Mouse (Mus musculus) embryonic fibroblast, embryonic 13.5 days (primary cell): ENCODE results near the gene Sidt2. TPM values are rescaled to one million over a fixed set of nuclear protein-coding genes. Genes with fewer than 3 reads are reported as not detected.

ENCODE experiments used
- H3K27ac ChIP-seq: 2 replicates; pipeline ENCODE4 v1.5.1; 2012; ENCODE audit warnings: low read length, control low read depth, inconsistent platforms; ENCODE audit not compliant: insufficient read depth
- H3K4me1 ChIP-seq: 2 replicates; pipeline ENCODE4 v1.6.1; 2011; ENCODE audit warnings: low read length; ENCODE audit not compliant: control insufficient read depth, insufficient read depth
- H3K4me3 ChIP-seq: 2 replicates; pipeline ENCODE4 v1.5.1; 2011; ENCODE audit warnings: mild to moderate bottlenecking, control low read depth, low read length; ENCODE audit not compliant: insufficient read depth
- CTCF ChIP-seq: IDR thresholded peaks from 2 replicates; pipeline ENCODE4 v1.5.1; 2011; ENCODE audit warnings: mild to moderate bottlenecking, control low read depth, low read length, moderate library complexity, borderline replicate concordance; ENCODE audit not compliant: insufficient read depth
- POLR2A ChIP-seq: IDR thresholded peaks from 2 replicates; pipeline ENCODE4 v1.6.1; 2011; ENCODE audit warnings: low read depth, mild to moderate bottlenecking, control low read depth, low read length, moderate library complexity
- polyA plus RNA-seq: library from polyadenylated mRNA; stranded (reverse); fragments of >200 nt; gene quantifications from 2 replicates; pipeline ENCODE4 v1.2.4, GENCODE M21; 2011; ENCODE audit warnings: low read depth; ENCODE audit not compliant: missing spikeins, insufficient read length

Sidt2 gene
- 153 and 185 TPM in 2 replicates for polyA plus RNA-seq

GRCm38 (mm10) chr9:45955107-45955963, at the start of gene Sidt2:
Gene Sidt2, minus strand, starts transcription at chr9:45955258.
- no peaks in the 10 kb centered on the region; the same call in 1 of the 2 replicates for H3K4me1 ChIP-seq
- H3K4me3 ChIP-seq: peak within 1 kb of the TSS; percentile 66
- H3K27ac ChIP-seq: peak within 1 kb of the TSS; percentile 81
- no peak for TF ChIP-seq CTCF
- peak; percentile 44; the same call in 1 of the 2 replicates for TF ChIP-seq POLR2A

GRCm38 (mm10) chr9:46004529-46004928, 49.5 kb upstream of the Sidt2 start:
- no peaks in the 10 kb centered on the region for H3K4me1 ChIP-seq
- no peak overlapping the region for H3K27ac ChIP-seq
- no peak for TF ChIP-seq CTCF
- TF ChIP-seq POLR2A: no peak
- no peak overlapping the region for H3K4me3 ChIP-seq

GRCm38 (mm10) chr9:46003729-46004128, 48.7 kb upstream of the Sidt2 start:
- Histone ChIP-seq H3K4me3 (no peak overlapping the region), H3K4me1 (no peaks in the 10 kb centered on the region), H3K27ac (no peak overlapping the region)
- TF ChIP-seq POLR2A (no peak), CTCF (peak; percentile 42; the same call in 1 of the 2 replicates)

GRCm38 (mm10) chr9:45999009-45999408, 44.0 kb upstream of the Sidt2 start:
- TF ChIP-seq POLR2A (no peak), CTCF (no peak)

GRCm38 (mm10) chr9:45985229-45985567, 30.1 kb upstream of the Sidt2 start:
- no peak for TF ChIP-seq CTCF
- TF ChIP-seq POLR2A: no peak; the same call in 1 of the 2 replicates
- Histone ChIP-seq H3K27ac (peak overlapping the region; percentile 94), H3K4me1 (peaks cover 2% of the 10 kb centered on the region), H3K4me3 (peak overlapping the region; percentile 93)

More at GRCm38 (mm10) chr9:45999009-45999408, 44.0 kb upstream of the Sidt2 start:
- H3K4me1 ChIP-seq: no peaks in the 10 kb centered on the region
- no peak overlapping the region for H3K4me3 ChIP-seq
- H3K27ac ChIP-seq: no peak overlapping the region

- peaks cover 5% of the 10 kb centered on the region for H3K4me1 ChIP-seq
- TF ChIP-seq POLR2A (peak; percentile 96), CTCF (no peak)
- H3K27ac ChIP-seq: peak overlapping the region; percentile 94
- H3K4me3 ChIP-seq: peak overlapping the region; percentile 93
These were observed 29.6 kb upstream of the Sidt2 start for GRCm38 (mm10) chr9:45984409-45985228.

- peak; percentile 47; the same call in 1 of the 2 replicates for TF ChIP-seq POLR2A
- no peak for TF ChIP-seq CTCF
- Histone ChIP-seq H3K4me3 (peak overlapping the region; percentile 93), H3K27ac (peak overlapping the region; percentile 94), H3K4me1 (peaks cover 5% of the 10 kb centered on the region)
These were observed 28.8 kb upstream of the Sidt2 start for GRCm38 (mm10) chr9:45983676-45984408.

- Histone ChIP-seq H3K27ac (no peak overlapping the region), H3K4me1 (peaks cover 10% of the 10 kb centered on the region), H3K4me3 (no peak overlapping the region)
- TF ChIP-seq CTCF: peak; percentile 18; the same call in 1 of the 2 replicates
- TF ChIP-seq POLR2A: no peak
These were observed 26.3 kb upstream of the Sidt2 start for GRCm38 (mm10) chr9:45981331-45981730.

GRCm38 (mm10) chr9:45980611-45981010, 25.6 kb upstream of the Sidt2 start:
- no peak overlapping the region for H3K4me3 ChIP-seq
- H3K4me1 ChIP-seq: peaks cover 10% of the 10 kb centered on the region
- no peak for TF ChIP-seq POLR2A
- TF ChIP-seq CTCF: no peak

More at GRCm38 (mm10) chr9:45980611-45981010, 25.6 kb upstream of the Sidt2 start:
- H3K27ac ChIP-seq: no peak overlapping the region
